Mouse (Mus musculus) ES-Bruce4 (cell line): ENCODE data around the gene Rbm19.

Experiments
- CTCF ChIP-seq: IDR thresholded peaks from one replicate; pipeline ENCODE4 v1.8.1; 2011; ENCODE audit warnings: low read depth, low read length
- EP300 ChIP-seq: IDR thresholded peaks from 2 replicates; pipeline ENCODE4 v1.6.1; 2011; ENCODE audit warnings: low read depth, low read length; ENCODE audit not compliant: insufficient read depth

DNA sequence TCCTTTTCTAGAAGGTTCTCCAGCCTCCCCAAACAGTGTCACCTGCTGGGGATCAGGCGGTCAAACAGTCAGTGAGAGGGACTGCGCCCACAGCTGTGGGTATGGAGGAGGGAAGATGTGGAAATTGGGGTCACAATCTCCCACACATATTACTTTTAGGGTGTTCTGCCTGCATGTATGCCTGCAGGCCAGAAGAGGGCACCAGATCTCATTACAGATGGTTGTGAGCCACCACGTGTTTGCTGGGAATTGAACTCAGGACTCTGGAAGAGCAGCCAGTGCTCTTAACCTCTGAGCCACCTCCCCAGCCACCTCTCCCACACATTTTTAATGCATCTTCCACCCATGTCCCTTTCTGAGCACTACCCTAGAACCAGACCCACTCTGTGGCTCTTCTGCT, 88.1 kb downstream of the Rbm19 start:
- peak; percentile 33 for TF ChIP-seq CTCF
- no peak for TF ChIP-seq EP300
